Mouse (Mus musculus) neural tube, embryonic 12.5 days (tissue): ENCODE results near the gene Trim10. TPM values are rescaled to one million over a fixed set of nuclear protein-coding genes. Genes with fewer than 3 reads are reported as not detected.

Experiments
- ATAC-seq: fragments of 200-750 bp; cut with Nextera tagmentation; 2 replicates; pipeline ENCODE4 v1.8.0; 2017; ENCODE audit warnings: low read depth, mild to moderate bottlenecking, moderate TSS enrichment, moderate library complexity; ENCODE audit not compliant: low FRiP score
- H3K27ac ChIP-seq: fragments of 300-500 bp; sonication (generic); 2 replicates; pipeline ENCODE4 v1.5.1; 2016
- H3K27me3 ChIP-seq: fragments of 300-500 bp; sonication (generic); replicated peaks from 2 replicates; pipeline ENCODE4 v1.6.1; 2016; ENCODE audit warnings: mild to moderate bottlenecking
- H3K36me3 ChIP-seq: fragments of 300-500 bp; sonication (generic); 2 replicates; pipeline ENCODE4 v1.6.1; 2016; ENCODE audit warnings: mild to moderate bottlenecking
- H3K4me1 ChIP-seq: fragments of 300-500 bp; sonication (generic); 2 replicates; pipeline ENCODE4 v1.6.1; 2016
- H3K4me2 ChIP-seq: fragments of 300-500 bp; sonication (generic); replicated peaks from 2 replicates; pipeline ENCODE4 v1.6.1; 2016; ENCODE audit warnings: mild to moderate bottlenecking
- H3K4me3 ChIP-seq: fragments of 300-500 bp; sonication (generic); 2 replicates; pipeline ENCODE4 v1.5.1; 2016
- H3K9ac ChIP-seq: fragments of 300-500 bp; sonication (generic); 2 replicates; pipeline ENCODE4 v1.6.1; 2016; ENCODE audit warnings: mild to moderate bottlenecking
- H3K9me3 ChIP-seq: fragments of 300-500 bp; sonication (generic); 2 replicates; pipeline ENCODE4 v1.6.1; 2016; ENCODE audit warnings: mild to moderate bottlenecking
- WGBS: fragments of 180-500 bp; shearing (Covaris S2); methylation state at CpG from one replicate; pipeline ENCODE4 v1.1.7; 2016; 5-methylcytosine and 5-hydroxymethylcytosine counted together
- polyA plus RNA-seq: library from polyadenylated mRNA; unstranded; fragments of >200 nt; fragmentation: Nextera tagmentation; extraction: Ambion mirVana; gene quantifications from 2 replicates; pipeline ENCODE4 v1.2.1, GENCODE M21; 2016

Trim10 gene
- polyA plus RNA-seq, 1 experiment from 2014 or later, result 4.6 TPM

GRCm38 (mm10) chr17:36899376-36899775 is 30.0 kb downstream of the Trim10 start:
- H3K36me3 ChIP-seq, result no peaks in the 10 kb centered on the region
- H3K9ac ChIP-seq, result no peak overlapping the region
- WGBS, result 88% methylated on average over 4 of the region's 4 CpGs
- H3K4me1 ChIP-seq, result no peaks in the 10 kb centered on the region
- no peak overlapping the region for H3K4me3 ChIP-seq
- ATAC-seq, result no peak
- H3K27me3 ChIP-seq, result no peaks in the 10 kb centered on the region
- no peak overlapping the region for H3K4me2 ChIP-seq
- H3K9me3 ChIP-seq, result no peaks in the 10 kb centered on the region
- no peak overlapping the region for H3K27ac ChIP-seq

DNA sequence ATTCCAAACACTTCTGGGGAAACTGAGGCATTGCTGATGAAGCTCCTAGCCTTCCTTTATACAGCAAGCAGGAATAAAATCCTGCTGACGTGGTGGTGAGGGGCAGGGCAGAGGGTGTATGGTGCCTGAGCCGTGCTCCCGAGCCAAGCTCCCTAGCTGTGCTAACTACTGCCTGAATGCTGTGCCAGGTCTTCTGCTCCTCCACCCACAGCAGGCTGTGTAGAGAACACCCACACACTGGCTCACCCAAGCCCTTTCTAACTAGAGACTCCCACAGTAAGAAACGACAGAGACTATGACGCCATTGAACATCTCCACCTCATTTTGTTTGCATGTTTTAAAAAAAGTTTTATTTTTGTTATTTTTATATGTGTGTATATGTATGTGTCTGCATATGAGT is 30.6 kb downstream of the Trim10 start:
- H3K4me3 ChIP-seq, result no peak overlapping the region
- H3K27me3 ChIP-seq, result no peaks in the 10 kb centered on the region
- no peak overlapping the region for H3K27ac ChIP-seq
- no peak overlapping the region for H3K4me2 ChIP-seq
- no peak overlapping the region for H3K9ac ChIP-seq
- ATAC-seq, result no peak
- no peaks in the 10 kb centered on the region for H3K36me3 ChIP-seq
- H3K9me3 ChIP-seq, result no peaks in the 10 kb centered on the region
- 89% methylated on average over 5 of the region's 5 CpGs for WGBS
- H3K4me1 ChIP-seq, result no peaks in the 10 kb centered on the region

DNA sequence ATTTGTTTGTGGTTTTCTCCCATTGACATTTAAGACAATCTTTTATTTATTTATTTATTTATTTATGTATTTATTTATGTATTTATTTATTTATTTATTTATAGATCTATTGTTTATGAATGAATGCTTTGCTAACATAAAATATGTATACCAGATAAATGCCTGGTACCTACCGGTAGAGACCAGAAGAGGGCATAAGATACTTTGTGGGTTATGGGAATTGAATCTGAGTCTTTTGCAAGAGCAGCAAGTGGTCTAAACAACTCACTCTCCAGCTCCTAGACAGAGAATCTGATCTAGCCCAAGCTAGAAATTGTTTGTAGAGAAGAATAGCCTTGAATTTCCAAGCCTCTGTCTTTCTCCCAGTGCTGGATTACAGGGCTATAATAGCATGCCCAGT is 31.3 kb downstream of the Trim10 start:
- 51% methylated on average over 1 of the region's 1 CpGs for WGBS
- ATAC-seq, result no peak
- Histone ChIP-seq H3K4me2 (no peak overlapping the region), H3K4me1 (no peaks in the 10 kb centered on the region), H3K9me3 (no peaks in the 10 kb centered on the region), H3K36me3 (no peaks in the 10 kb centered on the region), H3K27ac (no peak overlapping the region), H3K9ac (no peak overlapping the region), H3K27me3 (no peaks in the 10 kb centered on the region), H3K4me3 (no peak overlapping the region)

- Histone ChIP-seq H3K9me3 (no peaks in the 10 kb centered on the region), H3K4me2 (no peak overlapping the region), H3K4me1 (no peaks in the 10 kb centered on the region), H3K27ac (no peak overlapping the region), H3K36me3 (no peaks in the 10 kb centered on the region), H3K27me3 (no peaks in the 10 kb centered on the region), H3K4me3 (no peak overlapping the region), H3K9ac (no peak overlapping the region)
- WGBS, result 77% methylated on average over 3 of the region's 3 CpGs
- ATAC-seq, result no peak
Observed at GRCm38 (mm10) chr17:36903651-36904050, 34.3 kb downstream of the Trim10 start.

DNA sequence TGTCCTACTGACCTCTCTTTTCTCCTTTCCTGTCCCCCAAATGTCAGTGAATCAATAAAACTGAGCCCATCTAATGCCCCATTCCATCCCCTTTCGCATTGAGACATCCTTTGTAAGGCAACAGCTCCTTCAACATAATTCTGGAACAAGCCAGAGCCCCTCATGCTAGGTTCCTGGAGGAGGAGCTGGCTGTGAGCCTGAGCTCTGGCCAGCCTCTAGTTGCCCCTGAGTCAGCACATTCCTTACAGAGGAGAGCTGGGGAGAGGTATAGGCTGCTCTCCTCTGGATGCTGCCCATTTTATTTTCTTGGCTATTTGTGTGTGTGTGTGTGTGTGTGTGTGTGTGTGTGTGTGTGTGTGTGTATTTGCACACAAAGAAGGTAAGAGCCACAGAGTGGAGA is 38.9 kb downstream of the Trim10 start:
- 34% methylated on average over 1 of the region's 1 CpGs for WGBS
- Histone ChIP-seq H3K4me2 (no peak overlapping the region), H3K4me1 (no peaks in the 10 kb centered on the region), H3K9ac (no peak overlapping the region), H3K36me3 (no peaks in the 10 kb centered on the region), H3K9me3 (no peaks in the 10 kb centered on the region), H3K27me3 (no peaks in the 10 kb centered on the region), H3K27ac (no peak overlapping the region), H3K4me3 (no peak overlapping the region)
- no peak for ATAC-seq

GRCm38 (mm10) chr17:36909802-36910201 is 40.4 kb downstream of the Trim10 start:
- Histone ChIP-seq H3K9me3 (no peaks in the 10 kb centered on the region), H3K27me3 (no peaks in the 10 kb centered on the region), H3K9ac (no peak overlapping the region), H3K27ac (no peak overlapping the region), H3K4me3 (no peak overlapping the region), H3K4me2 (no peak overlapping the region), H3K36me3 (no peaks in the 10 kb centered on the region), H3K4me1 (no peaks in the 10 kb centered on the region)
- ATAC-seq, result no peak
- WGBS, result 67% methylated on average over 4 of the region's 4 CpGs

- H3K27me3 ChIP-seq, result no peaks in the 10 kb centered on the region
- no peaks in the 10 kb centered on the region for H3K9me3 ChIP-seq
- no peak overlapping the region for H3K9ac ChIP-seq
- H3K4me2 ChIP-seq, result no peak overlapping the region
- no peak overlapping the region for H3K4me3 ChIP-seq
- no peaks in the 10 kb centered on the region for H3K36me3 ChIP-seq
- no peak for ATAC-seq
- H3K4me1 ChIP-seq, result no peaks in the 10 kb centered on the region
- no peak overlapping the region for H3K27ac ChIP-seq
- WGBS, result 86% methylated on average over 2 of the region's 2 CpGs
Observed at GRCm38 (mm10) chr17:36912031-36912430, 42.7 kb downstream of the Trim10 start.

- 13% methylated on average over 2 of the region's 2 CpGs for WGBS
- Histone ChIP-seq H3K27ac (no peak overlapping the region), H3K4me3 (no peak overlapping the region), H3K9me3 (no peaks in the 10 kb centered on the region), H3K4me2 (no peak overlapping the region), H3K4me1 (no peaks in the 10 kb centered on the region), H3K36me3 (no peaks in the 10 kb centered on the region), H3K27me3 (no peaks in the 10 kb centered on the region), H3K9ac (no peak overlapping the region)
- no peak for ATAC-seq
Observed at GRCm38 (mm10) chr17:36914108-36914507, 44.7 kb downstream of the Trim10 start.

GRCm38 (mm10) chr17:36915076-36915475 is 45.7 kb downstream of the Trim10 start:
- Histone ChIP-seq H3K27ac (no peak overlapping the region), H3K36me3 (no peaks in the 10 kb centered on the region), H3K27me3 (no peaks in the 10 kb centered on the region), H3K4me3 (no peak overlapping the region), H3K4me2 (no peak overlapping the region), H3K9ac (no peak overlapping the region), H3K9me3 (no peaks in the 10 kb centered on the region), H3K4me1 (no peaks in the 10 kb centered on the region)
- no peak for ATAC-seq
- 15% methylated on average over 9 of the region's 9 CpGs for WGBS

DNA sequence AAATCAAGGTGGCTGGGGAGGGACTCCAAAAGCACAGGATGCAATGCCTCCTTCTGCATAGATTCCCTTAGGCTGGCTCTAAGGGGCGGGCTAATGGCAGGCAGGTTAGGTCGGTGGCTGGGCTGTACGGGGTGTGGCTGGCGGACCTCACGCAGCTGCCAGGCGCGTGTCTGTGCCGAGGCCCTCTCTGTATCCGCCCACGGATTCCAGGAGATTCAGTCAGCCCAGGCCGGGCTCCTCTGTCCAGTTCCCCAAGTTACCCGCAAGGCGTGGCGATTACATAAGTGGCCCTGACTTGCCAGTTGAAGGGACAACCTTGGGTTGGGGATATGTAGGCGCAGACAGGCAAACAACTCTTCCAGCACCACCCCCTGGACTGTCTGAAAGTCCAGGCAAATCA is 50.9 kb downstream of the Trim10 start:
- no peak overlapping the region for H3K4me3 ChIP-seq
- H3K4me1 ChIP-seq, result no peaks in the 10 kb centered on the region
- no peak overlapping the region for H3K4me2 ChIP-seq
- 52% methylated on average over 15 of the region's 15 CpGs for WGBS
- no peak overlapping the region for H3K27ac ChIP-seq
- no peak overlapping the region for H3K9ac ChIP-seq
- no peak for ATAC-seq
- H3K9me3 ChIP-seq, result no peaks in the 10 kb centered on the region
- no peaks in the 10 kb centered on the region for H3K36me3 ChIP-seq
- H3K27me3 ChIP-seq, result no peaks in the 10 kb centered on the region

- WGBS, result 90% methylated on average over 4 of the region's 4 CpGs
- Histone ChIP-seq H3K36me3 (no peaks in the 10 kb centered on the region), H3K9ac (no peak overlapping the region), H3K9me3 (no peaks in the 10 kb centered on the region), H3K27ac (no peak overlapping the region), H3K27me3 (no peaks in the 10 kb centered on the region), H3K4me1 (no peaks in the 10 kb centered on the region), H3K4me3 (no peak overlapping the region), H3K4me2 (no peak overlapping the region)
- no peak for ATAC-seq
Observed at GRCm38 (mm10) chr17:36922715-36923114, 53.3 kb downstream of the Trim10 start.

DNA sequence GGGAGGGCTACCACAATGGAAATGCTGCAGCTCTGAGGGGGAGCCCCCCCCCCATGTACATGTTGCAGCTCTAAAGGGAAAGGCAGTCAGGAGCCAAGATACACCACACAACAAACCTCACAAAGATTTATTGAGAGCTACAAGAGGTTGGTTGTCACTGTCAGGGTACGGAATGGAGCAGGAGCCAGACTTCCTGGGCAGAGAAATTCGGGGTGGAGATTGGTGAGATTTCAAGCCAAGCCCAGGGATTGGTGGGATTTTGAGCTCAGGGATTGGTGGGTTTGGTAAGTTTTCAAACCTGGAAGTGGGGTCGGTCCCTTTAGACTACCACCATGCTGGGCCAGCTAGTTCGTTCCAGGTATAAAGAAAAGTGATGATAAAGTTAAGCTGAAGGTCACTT is 54.1 kb downstream of the Trim10 start:
- no peak for ATAC-seq
- Histone ChIP-seq H3K4me3 (no peak overlapping the region), H3K36me3 (no peaks in the 10 kb centered on the region), H3K27me3 (no peaks in the 10 kb centered on the region), H3K27ac (no peak overlapping the region), H3K4me2 (no peak overlapping the region), H3K4me1 (no peaks in the 10 kb centered on the region), H3K9ac (no peak overlapping the region), H3K9me3 (no peaks in the 10 kb centered on the region)
- 67% methylated on average over 4 of the region's 4 CpGs for WGBS
